Mouse (Mus musculus): ENCODE results near the gene Tvp23a. TPM values are rescaled to one million over a fixed set of nuclear protein-coding genes. Genes with fewer than 3 reads are reported as not detected.

Tvp23a gene
- polyA plus RNA-seq (2017; shearing (Covaris generic)): 3.5 TPM

GRCm38 (mm10) chr16:10447264-10447594, at the start of gene Tvp23a:
TSS of gene Tvp23a (minus strand) at chr16:10447362.

DNA sequence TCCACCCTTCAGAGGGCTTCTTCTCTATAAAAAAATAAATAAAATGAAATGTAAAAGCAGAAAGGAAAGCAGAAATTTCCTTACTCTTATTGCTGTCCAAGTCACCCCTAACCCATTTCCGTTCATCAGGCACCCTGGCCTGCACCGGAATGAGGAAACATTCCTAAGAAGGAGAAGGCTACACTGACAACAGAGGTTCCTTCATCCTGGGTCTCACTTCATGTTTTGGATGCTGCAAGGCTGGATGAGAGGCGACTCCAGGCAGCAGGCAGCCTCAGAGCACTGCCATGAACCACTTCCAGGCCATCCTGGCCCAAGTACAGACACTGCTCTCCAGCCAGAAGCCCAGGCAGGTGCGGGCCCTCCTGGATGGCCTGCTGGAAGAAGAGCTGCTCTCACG, 32.7 kb upstream of the Tvp23a start, which contains the start of gene Ciita:
Gene Ciita, plus strand, starts transcription at position 203 of the 400 bp plus-strand sequence.

DNA sequence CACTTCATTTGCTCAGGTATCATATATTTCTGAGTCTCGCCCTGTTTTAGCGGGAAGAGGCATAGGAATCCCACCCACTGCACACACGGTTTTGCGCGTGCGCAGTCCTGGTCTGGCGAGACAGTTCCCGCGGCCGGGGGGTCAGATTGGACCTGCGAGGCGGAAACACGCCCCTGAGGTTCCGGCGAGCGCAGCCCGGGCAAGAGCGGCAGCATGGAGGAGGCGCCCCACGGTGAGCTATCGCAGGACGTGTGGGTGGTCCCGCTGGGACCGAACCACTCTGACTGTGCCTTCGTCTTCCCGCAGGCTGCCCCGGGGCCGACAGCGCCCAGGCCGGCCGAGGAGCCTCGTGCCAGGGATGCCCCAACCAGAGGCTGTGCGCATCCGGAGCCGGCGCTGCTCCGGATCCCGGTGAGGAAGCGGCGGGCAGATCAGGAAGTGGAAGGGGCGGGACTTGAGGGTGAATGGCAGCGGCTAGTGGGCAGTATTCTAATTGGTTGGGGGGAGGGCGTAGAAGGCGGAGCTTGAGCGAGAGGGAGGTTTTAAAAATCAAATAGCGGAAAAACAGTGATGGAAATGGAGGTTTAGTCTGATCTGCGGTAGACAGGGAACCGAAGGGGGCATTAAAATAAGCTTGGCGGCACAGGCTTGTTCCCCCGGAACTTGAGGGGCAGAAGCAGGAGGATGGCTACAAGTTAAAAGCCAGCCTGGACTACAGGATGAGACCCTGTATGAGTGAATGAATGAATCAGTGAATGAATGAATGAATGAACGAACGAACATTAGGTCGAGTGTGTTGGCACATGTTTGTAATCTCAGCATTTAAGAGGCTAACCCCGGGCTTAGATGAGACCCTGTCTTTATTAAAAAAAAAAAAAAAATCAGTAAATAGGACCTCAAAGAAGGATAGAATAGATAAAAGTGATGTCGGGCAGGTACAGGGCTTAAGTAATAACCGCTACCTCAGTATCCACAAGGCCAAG, 35.1 kb downstream of the Tvp23a start, which contains the start of gene Nubp1:
Gene Nubp1, plus strand, starts transcription at position 185 of the 983 bp plus-strand sequence.

DNA sequence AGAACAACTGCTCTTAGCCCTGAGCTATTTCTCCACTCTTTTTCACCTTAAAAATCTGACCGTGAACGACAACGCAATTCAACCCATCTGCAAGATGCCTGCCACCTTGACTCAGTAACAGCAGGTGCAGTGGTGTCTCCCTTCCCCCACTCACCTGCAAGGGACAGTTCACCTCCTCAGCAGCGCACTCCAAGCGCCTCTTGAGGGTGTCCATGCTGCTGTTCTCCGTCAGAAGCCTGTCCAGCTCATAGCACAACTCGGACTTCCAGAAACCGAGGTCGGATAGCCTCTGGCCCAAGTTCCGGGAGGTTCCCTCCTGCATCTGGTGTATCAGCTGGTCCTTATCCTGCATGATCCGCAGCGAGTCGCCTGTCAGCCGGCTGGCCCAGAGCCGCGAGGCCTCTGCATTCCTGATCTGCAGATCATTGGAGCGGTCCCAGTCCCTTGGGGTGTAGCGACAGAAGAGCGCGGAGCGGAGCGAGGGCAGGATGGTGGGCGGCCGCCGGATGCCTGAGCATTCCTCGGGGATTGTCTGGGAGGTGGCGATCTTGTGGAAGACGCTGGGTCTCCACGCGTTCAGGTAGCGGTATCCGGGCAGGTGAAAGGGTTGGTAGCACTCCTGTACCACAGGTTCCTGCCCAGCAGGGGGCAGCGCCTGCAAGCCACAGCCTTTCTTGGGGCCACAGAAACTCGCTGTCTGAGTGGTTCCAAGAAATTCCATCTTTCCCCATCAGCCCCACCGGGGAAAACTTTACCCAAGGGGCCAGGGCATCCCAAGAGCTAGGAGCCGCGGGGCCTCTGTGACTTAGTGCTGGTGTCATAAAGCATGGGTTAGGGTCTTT, 52.2 kb downstream of the Tvp23a start, which contains the start of gene Tekt5:
Gene Tekt5, minus strand, starts transcription at position 792 of the 842 bp plus-strand sequence.

Other genes with a start within 250 kb of the Tvp23a start
- not detected for gene Emp2, start 133.4 kb downstream of the Tvp23a start, polyA plus RNA-seq (2017; shearing (Covaris generic))
- not detected for gene Tekt5, start 51.9 kb downstream of the Tvp23a start, polyA plus RNA-seq (2017; shearing (Covaris generic))
- gene Nubp1, start 35.4 kb downstream of the Tvp23a start, polyA plus RNA-seq (2017; shearing (Covaris generic)): 87.4 TPM
- gene Ciita, start 32.7 kb upstream of the Tvp23a start, polyA plus RNA-seq (2017; shearing (Covaris generic)): 0.74 TPM
- 36.4 TPM for gene Dexi, start 95.7 kb upstream of the Tvp23a start, polyA plus RNA-seq (2017; shearing (Covaris generic))
- gene Clec16a, start 98.0 kb upstream of the Tvp23a start, polyA plus RNA-seq (2017; shearing (Covaris generic)): 23.7 TPM